Mouse (Mus musculus) liver, postnatal 0 days (tissue): ENCODE results near the gene Msi2. TPM values are rescaled to one million over a fixed set of nuclear protein-coding genes. Genes with fewer than 3 reads are reported as not detected.

Experiments used
- ATAC-seq: fragments of 200-750 bp; cut with Nextera tagmentation; 2 replicates; pipeline ENCODE4 v1.8.0; 2017; ENCODE audit warnings: mild to moderate bottlenecking, moderate library complexity
- DNase-seq: peaks from one replicate; pipeline ENCODE4 v3.0.0-alpha.2; 2016
- H3K27ac ChIP-seq: fragments of 300-500 bp; sonication (generic); 2 replicates; pipeline ENCODE4 v1.5.1; 2014; ENCODE audit warnings: antibody characterized with exemption, moderate library complexity, mild to moderate bottlenecking, low read depth
- H3K27me3 ChIP-seq: fragments of 300-500 bp; sonication (generic); 2 replicates; pipeline ENCODE4 v1.6.1; 2014; ENCODE audit warnings: low read length, control low read depth, mixed read lengths; ENCODE audit not compliant: insufficient read depth
- H3K36me3 ChIP-seq: fragments of 300-500 bp; sonication (generic); replicated peaks from 2 replicates; pipeline ENCODE4 v1.6.1; 2014; ENCODE audit warnings: mild to moderate bottlenecking, control low read depth, low read length, moderate library complexity, mixed read lengths; ENCODE audit not compliant: insufficient read depth
- H3K4me1 ChIP-seq: fragments of 300-500 bp; sonication (generic); 2 replicates; pipeline ENCODE4 v1.6.1; 2014; ENCODE audit warnings: antibody characterized with exemption, mild to moderate bottlenecking, control low read depth; ENCODE audit not compliant: insufficient read depth
- H3K4me2 ChIP-seq: fragments of 300-500 bp; sonication (generic); 2 replicates; pipeline ENCODE4 v1.6.1; 2014; ENCODE audit warnings: low read depth, mild to moderate bottlenecking, low read length, moderate library complexity, mixed read lengths
- H3K4me3 ChIP-seq: fragments of 300-500 bp; sonication (generic); 2 replicates; pipeline ENCODE4 v1.5.1; 2014; ENCODE audit warnings: low read depth, low read length
- H3K9ac ChIP-seq: fragments of 300-500 bp; sonication (generic); replicated peaks from 2 replicates; pipeline ENCODE4 v1.6.1; 2014; ENCODE audit warnings: mild to moderate bottlenecking, moderate library complexity
- H3K9me3 ChIP-seq: fragments of 300-500 bp; sonication (generic); 2 replicates; pipeline ENCODE4 v1.6.1; 2016; ENCODE audit warnings: mild to moderate bottlenecking, control low read depth, low read length, mixed read lengths
- CTCF ChIP-seq: sonication (generic); IDR thresholded peaks from 2 replicates; pipeline ENCODE4 v1.5.1; 2016; ENCODE audit warnings: antibody characterized with exemption, low read depth
- EP300 ChIP-seq: IDR thresholded peaks from 2 replicates; pipeline ENCODE4 v1.6.1; 2016; ENCODE audit warnings: antibody characterized with exemption, low read depth, mild to moderate bottlenecking
- WGBS: fragments of 180-500 bp; shearing (Covaris S2); extraction: QIAGEN DNeasy Blood & Tissue Kit; methylation state at CpG from one replicate; pipeline ENCODE4 v1.1.7; 2014; ENCODE audit not compliant: insufficient replicate concordance; 5-methylcytosine and 5-hydroxymethylcytosine counted together
- polyA plus RNA-seq: library from polyadenylated mRNA; unstranded; fragments of >200 nt; fragmentation: Nextera tagmentation; extraction: Ambion mirVana; gene quantifications from 2 replicates; pipeline ENCODE4 v1.2.1, GENCODE M21; 2015

Msi2 gene
- polyA plus RNA-seq, 1 experiment from 2014 or later: 3.7 TPM

GRCm38 (mm10) chr11:88424034-88424767 is 294.1 kb downstream of the Msi2 start:
- no peaks in the 10 kb centered on the region for H3K36me3 ChIP-seq
- no peak overlapping the region for H3K4me2 ChIP-seq
- 80% methylated on average over 20 of the region's 20 CpGs for WGBS
- H3K27ac ChIP-seq: no peak overlapping the region
- H3K9me3 ChIP-seq: no peaks in the 10 kb centered on the region
- TF ChIP-seq CTCF (no peak), EP300 (no peak)
- DNase-seq: no peak
- H3K27me3 ChIP-seq: no peaks in the 10 kb centered on the region
- H3K4me3 ChIP-seq: no peak overlapping the region
- no peak overlapping the region for H3K9ac ChIP-seq
- ATAC-seq: no peak
- H3K4me1 ChIP-seq: peaks cover 11% of the 10 kb centered on the region

GRCm38 (mm10) chr11:88421057-88421578 is 297.2 kb downstream of the Msi2 start:
- DNase-seq: no peak
- TF ChIP-seq CTCF (no peak), EP300 (no peak)
- H3K4me1 ChIP-seq: peaks cover 12% of the 10 kb centered on the region
- H3K9ac ChIP-seq: no peak overlapping the region
- no peak overlapping the region for H3K4me3 ChIP-seq
- no peaks in the 10 kb centered on the region for H3K36me3 ChIP-seq
- H3K27ac ChIP-seq: no peak overlapping the region
- no peaks in the 10 kb centered on the region for H3K9me3 ChIP-seq
- no peak overlapping the region for H3K4me2 ChIP-seq
- WGBS: 59% methylated on average over 9 of the region's 9 CpGs
- ATAC-seq: no peak
- no peaks in the 10 kb centered on the region for H3K27me3 ChIP-seq

DNA sequence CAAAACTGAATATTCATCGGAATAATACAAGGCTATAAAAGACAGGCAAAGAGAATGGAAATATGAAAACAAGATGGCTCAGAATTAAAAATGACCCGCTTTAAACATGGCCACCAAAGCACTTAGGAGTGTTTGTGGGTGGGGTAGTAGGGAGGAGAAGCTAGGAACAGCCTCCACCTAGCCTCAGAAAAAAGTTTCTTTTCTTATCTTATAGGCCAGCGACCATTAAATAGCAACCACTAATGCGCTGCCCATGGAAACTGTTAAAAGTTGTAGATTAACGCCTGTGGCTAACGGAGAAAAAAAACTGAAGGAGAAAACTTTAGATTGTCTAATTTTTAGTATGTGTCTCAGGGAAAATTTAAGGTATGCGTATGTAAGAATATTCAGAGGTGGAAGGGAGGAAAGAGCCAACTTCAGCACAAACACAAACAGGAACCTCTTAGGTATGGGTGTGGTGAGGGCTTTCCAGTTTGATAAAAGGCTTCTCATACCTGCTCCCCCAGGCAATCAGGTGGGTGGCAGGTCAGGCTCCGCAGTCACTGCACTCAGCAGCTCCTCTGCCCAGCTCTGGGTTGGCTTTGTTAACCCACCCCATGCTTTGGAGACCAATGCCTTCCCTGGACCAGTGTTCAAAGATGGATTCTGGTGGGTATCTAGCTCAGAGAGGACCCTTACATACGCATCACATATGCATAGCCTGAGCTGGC is 298.5 kb downstream of the Msi2 start:
- H3K27me3 ChIP-seq: no peaks in the 10 kb centered on the region
- H3K9me3 ChIP-seq: no peaks in the 10 kb centered on the region
- DNase-seq (no peak), ATAC-seq (peak; percentile 84)
- peaks cover 8% of the 10 kb centered on the region for H3K4me1 ChIP-seq
- H3K4me3 ChIP-seq: no peak overlapping the region
- 62% methylated on average over 9 of the region's 9 CpGs for WGBS
- no peak overlapping the region for H3K4me2 ChIP-seq
- TF ChIP-seq EP300 (peak; percentile 73), CTCF (no peak)
- peak overlapping the region; percentile 69; the same call in 1 of the 2 replicates for H3K27ac ChIP-seq
- no peak overlapping the region for H3K9ac ChIP-seq
- no peaks in the 10 kb centered on the region for H3K36me3 ChIP-seq

DNA sequence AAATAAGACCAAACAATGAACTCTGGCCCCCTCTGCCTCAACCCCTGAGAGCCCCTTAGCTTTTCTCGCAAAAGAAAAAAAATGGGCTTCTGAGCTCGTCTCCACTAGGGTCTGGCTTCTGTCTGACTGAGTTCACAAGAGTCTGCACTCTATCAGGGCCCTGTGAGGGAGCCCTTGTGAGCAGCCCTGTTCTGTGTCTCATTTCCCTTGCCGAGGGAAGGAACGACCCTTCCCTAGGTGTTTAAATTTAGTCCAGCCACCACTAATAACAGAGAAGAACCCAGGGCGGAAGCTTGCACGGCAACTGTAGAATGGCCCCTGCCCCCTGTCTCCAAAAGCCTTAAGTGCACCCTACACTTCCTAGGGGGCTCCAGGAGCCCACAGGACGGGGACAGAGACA is 299.2 kb downstream of the Msi2 start:
- 74% methylated on average over 7 of the region's 7 CpGs for WGBS
- peaks cover 8% of the 10 kb centered on the region for H3K4me1 ChIP-seq
- ATAC-seq: no peak
- DNase-seq: no peak
- H3K9ac ChIP-seq: no peak overlapping the region
- H3K4me2 ChIP-seq: no peak overlapping the region
- no peak for TF ChIP-seq CTCF
- TF ChIP-seq EP300: no peak
- H3K27ac ChIP-seq: peak overlapping the region; percentile 69
- no peaks in the 10 kb centered on the region for H3K36me3 ChIP-seq
- no peaks in the 10 kb centered on the region for H3K9me3 ChIP-seq
- H3K27me3 ChIP-seq: no peaks in the 10 kb centered on the region
- H3K4me3 ChIP-seq: no peak overlapping the region

- Histone ChIP-seq H3K36me3 (no peaks in the 10 kb centered on the region), H3K9ac (no peak overlapping the region), H3K4me1 (peaks cover 3% of the 10 kb centered on the region; the same call in 1 of the 2 replicates), H3K9me3 (no peaks in the 10 kb centered on the region), H3K4me3 (no peak overlapping the region), H3K4me2 (no peak overlapping the region), H3K27ac (no peak overlapping the region), H3K27me3 (no peaks in the 10 kb centered on the region)
- no peak for DNase-seq
- TF ChIP-seq CTCF (no peak), EP300 (no peak)
- ATAC-seq: no peak
- 60% methylated on average over 18 of the region's 18 CpGs for WGBS
Measured at GRCm38 (mm10) chr11:88414157-88414870, 304.0 kb downstream of the Msi2 start.
